Mouse (Mus musculus) adrenal gland, adult 8-10 months (tissue): ENCODE results near the gene Gal3st3. TPM values are rescaled to one million over a fixed set of nuclear protein-coding genes. Genes with fewer than 3 reads are reported as not detected.

Source experiments
- DNase-seq: peaks from one replicate; pipeline ENCODE4 v3.0.0; 2022
- total RNA-seq, 4 experiments: library from RNA; stranded (reverse); gene quantifications; 2 replicates each; pipeline ENCODE4 v1.2.4; 2022

Gene Gal3st3
- under 1 TPM; 0.09 to 0.62 (median 0.30) TPM for total RNA-seq

GRCm38 (mm10) chr19:5297903-5298800, at the start of gene Gal3st3:
Gene Gal3st3, plus strand, starts transcription at chr19:5298331.
- DNase-seq: no peak

GRCm38 (mm10) chr19:5257140-5257539, 41.0 kb upstream of the Gal3st3 start:
- no peak for DNase-seq

GRCm38 (mm10) chr19:5267015-5267414, 31.1 kb upstream of the Gal3st3 start:
- no peak for DNase-seq

GRCm38 (mm10) chr19:5268017-5268416, 30.1 kb upstream of the Gal3st3 start:
- no peak for DNase-seq

GRCm38 (mm10) chr19:5268875-5269274, 29.3 kb upstream of the Gal3st3 start:
- DNase-seq: no peak

- DNase-seq: no peak
Measured at GRCm38 (mm10) chr19:5269392-5269791, 28.7 kb upstream of the Gal3st3 start.

- DNase-seq: no peak
Measured at GRCm38 (mm10) chr19:5271430-5271829, 26.7 kb upstream of the Gal3st3 start.

GRCm38 (mm10) chr19:5272326-5272795, 25.8 kb upstream of the Gal3st3 start:
- DNase-seq: peak; percentile 41

GRCm38 (mm10) chr19:5272801-5273733, 25.1 kb upstream of the Gal3st3 start, which contains the start of gene Pacs1:
Gene Pacs1, minus strand, starts transcription at chr19:5273119.
- peak; percentile 78 for DNase-seq

- DNase-seq: no peak
Measured at GRCm38 (mm10) chr19:5273916-5274315, 24.2 kb upstream of the Gal3st3 start.

GRCm38 (mm10) chr19:5274641-5275040, 23.5 kb upstream of the Gal3st3 start:
- no peak for DNase-seq

- DNase-seq: no peak
Measured at GRCm38 (mm10) chr19:5275736-5276135, 22.4 kb upstream of the Gal3st3 start.

- no peak for DNase-seq
Measured at GRCm38 (mm10) chr19:5276531-5276930, 21.6 kb upstream of the Gal3st3 start.

- DNase-seq: no peak
Measured at GRCm38 (mm10) chr19:5277140-5277539, 21.0 kb upstream of the Gal3st3 start.

- DNase-seq: no peak
Measured at GRCm38 (mm10) chr19:5278381-5278780, 19.8 kb upstream of the Gal3st3 start.

GRCm38 (mm10) chr19:5294972-5295735, 3.0 kb upstream of the Gal3st3 start, which contains the start of gene Sf3b2:
Gene Sf3b2, minus strand, starts transcription at chr19:5295455.
- DNase-seq: peak; percentile 99

GRCm38 (mm10) chr19:5295736-5296075, 2.4 kb upstream of the Gal3st3 start:
- DNase-seq: no peak

GRCm38 (mm10) chr19:5296630-5297029, 1.5 kb upstream of the Gal3st3 start:
- DNase-seq: no peak

- no peak for DNase-seq
Measured at GRCm38 (mm10) chr19:5300588-5300987, 2.5 kb downstream of the Gal3st3 start.

- DNase-seq: no peak
Measured at GRCm38 (mm10) chr19:5302455-5302854, 4.3 kb downstream of the Gal3st3 start.

- no peak for DNase-seq
Measured at GRCm38 (mm10) chr19:5306279-5306678, 8.1 kb downstream of the Gal3st3 start.
